Mouse (Mus musculus): ENCODE results near the gene Defa2. TPM values are rescaled to one million over a fixed set of nuclear protein-coding genes. Genes with fewer than 3 reads are reported as not detected.
"Not testable (repeated sequence)": the region's sequence is repeated elsewhere in the genome, so short reads cannot be mapped to it uniquely, and the experiment has no call there.

The Defa2 gene
- not detected in 2 replicates for polyA plus RNA-seq (2012)

DNA sequence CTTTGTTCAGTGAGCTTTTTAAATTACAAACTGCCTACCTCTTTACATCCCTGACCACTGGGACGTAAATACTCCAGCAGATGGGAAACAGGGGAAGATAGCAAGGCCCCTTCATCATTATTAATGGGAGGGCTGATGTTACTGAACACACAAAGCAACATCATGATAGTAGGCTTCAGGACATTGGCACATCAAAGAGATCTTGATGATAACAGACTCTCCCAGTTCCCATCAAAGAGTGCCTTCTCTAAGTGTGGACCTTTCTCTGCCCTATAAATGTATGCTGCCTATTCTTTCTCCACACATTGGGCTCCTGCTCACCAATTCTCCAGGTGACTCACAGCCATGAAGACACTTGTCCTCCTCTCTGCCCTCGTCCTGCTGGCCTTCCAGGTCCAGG is at the start of gene Defa2:
Gene Defa2, plus strand, starts transcription at position 301 of the 400 bp plus-strand sequence.
- not testable (repeated sequence) for TF ChIP-seq GATA1 (IDR thresholded peaks at IDR 0.05; ENCODE audit: low read length)

DNA sequence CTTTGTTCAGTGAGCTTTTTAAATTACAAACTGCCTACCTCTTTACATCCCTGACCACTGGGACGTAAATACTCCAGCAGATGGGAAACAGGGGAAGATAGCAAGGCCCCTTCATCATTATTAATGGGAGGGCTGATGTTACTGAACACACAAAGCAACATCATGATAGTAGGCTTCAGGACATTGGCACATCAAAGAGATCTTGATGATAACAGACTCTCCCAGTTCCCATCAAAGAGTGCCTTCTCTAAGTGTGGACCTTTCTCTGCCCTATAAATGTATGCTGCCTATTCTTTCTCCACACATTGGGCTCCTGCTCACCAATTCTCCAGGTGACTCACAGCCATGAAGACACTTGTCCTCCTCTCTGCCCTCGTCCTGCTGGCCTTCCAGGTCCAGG is 13.2 kb downstream of the Defa2 start, which contains the start of gene Defa33:
Gene Defa33, plus strand, starts transcription at position 301 of the 400 bp plus-strand sequence.
- TF ChIP-seq GATA1 (IDR thresholded peaks at IDR 0.05; ENCODE audit: low read length): not testable (repeated sequence)

DNA sequence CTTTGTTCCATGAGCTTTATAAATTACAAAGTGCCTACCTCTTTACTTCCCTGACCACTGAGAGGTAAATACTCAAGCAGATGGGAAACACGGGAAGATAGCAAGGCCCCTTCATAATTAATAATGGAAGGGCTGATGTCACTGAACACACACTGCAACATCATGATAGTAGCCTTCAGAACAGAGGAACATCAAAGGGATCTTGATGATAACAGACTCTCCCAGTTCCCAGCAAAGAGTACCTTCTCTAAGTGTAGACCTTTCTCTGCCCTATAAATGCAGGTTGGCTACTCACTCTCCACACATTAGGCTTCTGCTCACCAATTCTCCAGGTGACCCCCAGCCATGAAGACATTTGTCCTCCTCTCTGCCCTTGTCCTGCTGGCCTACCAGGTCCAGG is 48.8 kb downstream of the Defa2 start, which contains the start of gene Defa36:
Gene Defa36, plus strand, starts transcription at position 301 of the 400 bp plus-strand sequence.
- not testable (repeated sequence) for TF ChIP-seq GATA1 (IDR thresholded peaks at IDR 0.05; ENCODE audit: low read length)

Other genes with a start within 250 kb of the Defa2 start
- gene Defa30, start 243.9 kb upstream of the Defa2 start, polyA plus RNA-seq (2012): not detected in 2 replicates
- gene Defa22, start 216.2 kb upstream of the Defa2 start, polyA plus RNA-seq (2012): not detected in 2 replicates
- not detected in 2 replicates for gene Defa31, start 186.9 kb upstream of the Defa2 start, polyA plus RNA-seq (2012)
- gene Gm15293, start 177.0 kb upstream of the Defa2 start, polyA plus RNA-seq (2012): not detected in 2 replicates
- gene Gm15292, start 128.8 kb upstream of the Defa2 start, polyA plus RNA-seq (2012): not detected in 2 replicates
- gene Defa27, start 63.0 kb upstream of the Defa2 start, polyA plus RNA-seq (2012): not detected in 2 replicates
- not detected in 2 replicates for gene Defa29, start 51.5 kb upstream of the Defa2 start, polyA plus RNA-seq (2012)
- not detected in 2 replicates for gene Defa33, start 13.3 kb downstream of the Defa2 start, polyA plus RNA-seq (2012)
- not detected in 2 replicates for gene Defa36, start 48.9 kb downstream of the Defa2 start, polyA plus RNA-seq (2012)
- gene Gm7849, start 78.0 kb downstream of the Defa2 start, polyA plus RNA-seq (2012): not detected in 2 replicates
- not detected in 2 replicates for gene Defa20, start 130.7 kb downstream of the Defa2 start, polyA plus RNA-seq (2012)
- not detected in 2 replicates for gene Defa32, start 150.5 kb downstream of the Defa2 start, polyA plus RNA-seq (2012)
- gene Defa37, start 186.9 kb downstream of the Defa2 start, polyA plus RNA-seq (2012): not detected in 2 replicates
- gene Defa28, start 204.5 kb downstream of the Defa2 start, polyA plus RNA-seq (2012): not detected in 2 replicates
- gene Gm7861, start 216.0 kb downstream of the Defa2 start, polyA plus RNA-seq (2012): not detected in 2 replicates
- not detected in 2 replicates for gene Defa26, start 239.7 kb downstream of the Defa2 start, polyA plus RNA-seq (2012)

Measured in G1E-ER4 (cell line).